Mouse (Mus musculus): ENCODE results near the gene Cyp8b1. TPM values are rescaled to one million over a fixed set of nuclear protein-coding genes. Genes with fewer than 3 reads are reported as not detected.

The Cyp8b1 gene
- polyA plus RNA-seq, 1 experiment from 2014 or later = 4.4 TPM

DNA sequence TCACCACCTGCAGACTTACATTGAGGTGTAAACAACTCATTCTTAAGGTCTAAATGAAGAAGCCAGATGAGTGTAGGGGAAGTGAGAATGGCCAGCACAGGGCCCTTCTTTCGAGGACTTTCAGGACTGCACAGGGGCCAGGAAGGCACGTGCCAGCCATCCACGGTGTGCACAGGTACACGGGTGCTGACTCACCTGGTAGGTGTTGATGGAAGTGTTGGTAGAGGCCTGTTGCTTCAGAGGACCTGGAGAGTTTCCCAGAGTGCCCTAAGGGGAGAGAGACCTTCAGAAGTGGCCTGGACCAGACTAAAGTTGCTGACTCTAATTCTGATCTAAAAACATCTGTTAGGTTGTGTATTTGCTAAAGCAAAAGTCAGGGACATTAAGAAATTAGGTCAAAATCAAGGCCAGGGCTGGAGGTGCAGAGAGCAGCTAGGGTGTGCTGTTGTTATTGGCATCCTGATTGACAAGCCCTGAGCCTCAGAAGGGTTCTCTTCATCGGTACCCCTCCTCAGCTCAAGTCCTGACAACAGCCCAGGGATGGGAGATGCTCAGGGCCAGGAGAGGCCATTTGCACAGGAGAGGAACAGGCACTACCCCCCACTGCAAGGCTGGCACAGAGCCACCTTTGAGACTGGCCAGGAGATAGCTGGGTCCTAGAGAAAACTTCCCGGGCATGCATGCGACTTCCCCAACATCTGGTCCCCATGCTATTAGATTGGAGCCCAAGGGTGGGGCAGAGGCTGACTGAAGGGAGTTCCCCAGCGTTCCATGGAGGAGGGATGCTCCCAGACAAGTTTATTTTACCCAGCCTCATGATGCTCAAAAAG is 12.4 kb downstream of the Cyp8b1 start:
- no peaks in the 10 kb centered on the region for H3K9me3 ChIP-seq (replicated peaks)
- no peaks in the 10 kb centered on the region for H3K36me3 ChIP-seq (replicated peaks)
- ATAC-seq (ENCODE audit: insufficient read depth) = no peak
- 62% methylated on average over 8 of the region's 8 CpGs for WGBS (ENCODE audit: insufficient replicate concordance)
- H3K27me3 ChIP-seq = no peaks in the 10 kb centered on the region
- H3K4me1 ChIP-seq (replicated peaks) = peaks cover 9% of the 10 kb centered on the region; the same call in 1 of the 2 replicates
- H3K27ac ChIP-seq (replicated peaks) = no peak overlapping the region
- H3K9ac ChIP-seq = no peak overlapping the region
- H3K4me3 ChIP-seq (replicated peaks) = no peak overlapping the region
- H3K4me2 ChIP-seq = no peak overlapping the region

DNA sequence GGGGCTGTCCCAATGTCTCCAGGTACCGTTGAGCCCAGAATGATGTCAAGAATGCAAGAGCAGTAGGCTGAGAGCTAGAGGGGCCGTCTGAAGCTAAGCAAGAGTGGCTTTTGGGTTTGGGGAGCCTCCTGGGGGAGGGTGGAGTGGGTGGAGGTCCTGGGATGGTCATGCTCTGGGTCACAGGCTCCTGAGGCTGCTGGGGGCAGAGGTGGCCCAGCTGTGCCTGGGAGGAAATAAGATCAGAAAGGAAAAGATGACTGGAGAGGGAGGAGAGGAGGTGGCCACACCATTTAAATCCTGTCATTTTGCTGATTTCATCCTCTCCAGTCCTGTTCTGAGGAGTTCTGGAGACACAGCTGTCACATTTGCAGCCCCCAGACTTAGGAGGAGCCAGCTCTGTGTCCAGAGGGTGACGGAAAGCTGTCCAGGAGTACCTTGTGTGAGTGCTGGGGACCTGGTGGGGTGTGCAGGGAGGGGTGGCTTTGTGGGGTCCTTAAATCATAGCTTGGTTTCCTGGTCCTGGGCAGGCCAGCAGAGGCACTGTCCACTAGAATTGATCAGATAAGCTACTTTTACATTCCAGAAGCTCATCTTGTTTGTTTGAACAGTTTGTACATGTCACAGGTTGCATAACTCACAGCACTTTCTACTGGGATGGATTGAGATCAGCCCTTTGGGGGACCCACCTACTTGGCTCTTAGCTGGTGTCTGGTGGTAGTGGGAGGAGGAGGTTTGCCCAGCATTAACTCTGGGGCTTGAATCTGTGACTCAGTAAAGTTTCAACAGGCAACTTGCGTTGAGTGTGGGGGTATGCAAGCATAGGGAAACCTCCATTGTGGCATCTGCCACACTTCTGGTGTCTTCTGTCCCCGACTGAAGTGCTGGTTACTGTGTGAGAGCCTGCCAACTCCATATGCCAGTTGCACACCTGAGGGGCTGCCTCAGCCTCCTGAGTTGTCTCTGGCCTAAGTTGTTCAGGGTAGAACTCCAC is 14.1 kb downstream of the Cyp8b1 start:
- Histone ChIP-seq H3K36me3 (replicated peaks) (no peaks in the 10 kb centered on the region), H3K27me3 (no peaks in the 10 kb centered on the region), H3K4me3 (replicated peaks) (no peak overlapping the region), H3K9me3 (replicated peaks) (no peaks in the 10 kb centered on the region), H3K4me1 (replicated peaks) (peaks cover 9% of the 10 kb centered on the region; the same call in 1 of the 2 replicates), H3K27ac (replicated peaks) (0 out of 2 replicates have a peak overlapping the region, but pooled peaks have one; percentile 33), H3K4me2 (no peak overlapping the region), H3K9ac (no peak overlapping the region)
- ATAC-seq (ENCODE audit: insufficient read depth) = peak; percentile 38; the same call in 1 of the 2 replicates
- 48% methylated on average over 5 of the region's 5 CpGs for WGBS (ENCODE audit: insufficient replicate concordance)

GRCm38 (mm10) chr9:121900282-121900855 is 15.7 kb downstream of the Cyp8b1 start:
- Histone ChIP-seq H3K4me3 (replicated peaks) (no peak overlapping the region), H3K27me3 (no peaks in the 10 kb centered on the region), H3K36me3 (replicated peaks) (no peaks in the 10 kb centered on the region), H3K9me3 (replicated peaks) (no peaks in the 10 kb centered on the region), H3K27ac (replicated peaks) (no peak overlapping the region), H3K4me1 (replicated peaks) (peaks cover 9% of the 10 kb centered on the region; the same call in 1 of the 2 replicates), H3K9ac (no peak overlapping the region), H3K4me2 (no peak overlapping the region)
- ATAC-seq (ENCODE audit: insufficient read depth) = no peak
- 52% methylated on average over 5 of the region's 5 CpGs for WGBS (ENCODE audit: insufficient replicate concordance)

- Histone ChIP-seq H3K9ac (no peak overlapping the region), H3K4me3 (replicated peaks) (no peak overlapping the region), H3K4me2 (no peak overlapping the region), H3K36me3 (replicated peaks) (no peaks in the 10 kb centered on the region), H3K9me3 (replicated peaks) (no peaks in the 10 kb centered on the region), H3K27ac (replicated peaks) (no peak overlapping the region), H3K27me3 (no peaks in the 10 kb centered on the region), H3K4me1 (replicated peaks) (peaks cover 6% of the 10 kb centered on the region; the same call in 1 of the 2 replicates)
- no peak for ATAC-seq (ENCODE audit: insufficient read depth)
- 58% methylated on average over 6 of the region's 6 CpGs for WGBS (ENCODE audit: insufficient replicate concordance)
Measured at GRCm38 (mm10) chr9:121899306-121899705, 16.8 kb downstream of the Cyp8b1 start.

DNA sequence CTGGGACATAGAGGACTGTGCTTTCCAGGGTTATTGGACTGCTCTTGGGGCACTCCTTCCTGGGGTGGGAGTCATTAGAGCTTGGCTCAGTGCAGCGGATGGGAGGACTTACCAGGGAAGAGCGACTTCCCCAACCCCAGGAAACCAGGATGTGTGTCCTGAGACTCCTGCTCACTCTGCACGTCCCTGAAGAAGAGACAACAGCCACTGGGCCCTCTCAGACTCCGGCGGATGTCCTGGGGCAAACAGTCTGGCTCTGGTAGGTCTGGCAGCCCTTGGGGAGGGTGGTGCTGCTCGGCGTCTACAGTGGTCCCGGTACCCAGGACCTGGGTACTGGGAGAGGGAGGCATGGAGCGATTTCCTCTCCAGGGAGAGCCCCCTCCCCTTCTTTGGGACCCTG is 17.9 kb downstream of the Cyp8b1 start, which contains the start of gene Ackr2:
Gene Ackr2 (plus strand): TSS at position 111 of the 400 bp plus-strand sequence.
- no peaks in the 10 kb centered on the region for H3K9me3 ChIP-seq (replicated peaks)
- no peaks in the 10 kb centered on the region for H3K36me3 ChIP-seq (replicated peaks)
- H3K4me3 ChIP-seq (replicated peaks) = no peak within 1 kb of the TSS
- H3K27me3 ChIP-seq = no peaks in the 10 kb centered on the region
- H3K9ac ChIP-seq = no peak within 1 kb of the TSS
- H3K4me2 ChIP-seq = no peak within 1 kb of the TSS
- no peak within 1 kb of the TSS for H3K27ac ChIP-seq (replicated peaks)
- peaks cover 6% of the 10 kb centered on the region; the same call in 1 of the 2 replicates for H3K4me1 ChIP-seq (replicated peaks)
- WGBS (ENCODE audit: insufficient replicate concordance) = 58% methylated on average over 9 of the region's 9 CpGs
- ATAC-seq (ENCODE audit: insufficient read depth) = no peak

- no peak overlapping the region for H3K9ac ChIP-seq
- 56% methylated on average over 4 of the region's 4 CpGs for WGBS (ENCODE audit: insufficient replicate concordance)
- no peak overlapping the region for H3K4me3 ChIP-seq (replicated peaks)
- H3K4me1 ChIP-seq (replicated peaks) = peaks cover 4% of the 10 kb centered on the region; the same call in 1 of the 2 replicates
- no peaks in the 10 kb centered on the region for H3K27me3 ChIP-seq
- H3K4me2 ChIP-seq = no peak overlapping the region
- H3K9me3 ChIP-seq (replicated peaks) = no peaks in the 10 kb centered on the region
- ATAC-seq (ENCODE audit: insufficient read depth) = no peak
- H3K27ac ChIP-seq (replicated peaks) = no peak overlapping the region
- H3K36me3 ChIP-seq (replicated peaks) = no peaks in the 10 kb centered on the region
Measured at GRCm38 (mm10) chr9:121896820-121897219, 19.3 kb downstream of the Cyp8b1 start.

- H3K4me1 ChIP-seq (replicated peaks) = no peaks in the 10 kb centered on the region; the same call in 1 of the 2 replicates
- no peaks in the 10 kb centered on the region for H3K9me3 ChIP-seq (replicated peaks)
- no peak overlapping the region for H3K4me2 ChIP-seq
- no peaks in the 10 kb centered on the region for H3K27me3 ChIP-seq
- no peak for ATAC-seq (ENCODE audit: insufficient read depth)
- no peak overlapping the region for H3K9ac ChIP-seq
- WGBS (ENCODE audit: insufficient replicate concordance) = 41% methylated on average over 7 of the region's 7 CpGs
- no peaks in the 10 kb centered on the region for H3K36me3 ChIP-seq (replicated peaks)
- no peak overlapping the region for H3K4me3 ChIP-seq (replicated peaks)
- H3K27ac ChIP-seq (replicated peaks) = no peak overlapping the region
Measured at GRCm38 (mm10) chr9:121895392-121895993, 20.6 kb downstream of the Cyp8b1 start.

DNA sequence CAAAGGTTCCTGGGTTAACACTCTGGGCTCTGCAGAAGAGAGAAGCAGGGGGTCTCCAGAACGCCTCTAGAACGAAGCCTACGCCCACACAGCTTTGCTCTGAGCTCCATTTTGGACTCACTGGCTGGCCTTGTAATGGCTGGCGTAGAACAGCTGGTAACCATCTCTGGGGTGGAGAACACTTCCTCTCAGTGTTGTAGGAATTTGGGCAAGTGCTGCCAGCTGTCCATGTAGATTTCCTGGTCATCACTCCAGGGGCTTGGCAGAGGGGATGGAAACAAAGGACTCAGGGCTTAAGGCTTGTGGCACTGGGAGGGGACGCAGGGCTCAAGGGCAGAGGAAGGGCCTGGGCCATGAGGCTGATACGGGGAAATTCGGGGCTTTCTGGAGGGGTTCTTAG is 21.7 kb downstream of the Cyp8b1 start:
- no peaks in the 10 kb centered on the region for H3K9me3 ChIP-seq (replicated peaks)
- H3K27ac ChIP-seq (replicated peaks) = no peak overlapping the region
- ATAC-seq (ENCODE audit: insufficient read depth) = no peak
- WGBS (ENCODE audit: insufficient replicate concordance) = 54% methylated on average over 7 of the region's 7 CpGs
- no peak overlapping the region for H3K4me2 ChIP-seq
- no peaks in the 10 kb centered on the region for H3K36me3 ChIP-seq (replicated peaks)
- H3K4me3 ChIP-seq (replicated peaks) = no peak overlapping the region
- no peak overlapping the region for H3K9ac ChIP-seq
- peaks cover 3% of the 10 kb centered on the region; the same call in 1 of the 2 replicates for H3K4me1 ChIP-seq (replicated peaks)
- H3K27me3 ChIP-seq = no peaks in the 10 kb centered on the region

DNA sequence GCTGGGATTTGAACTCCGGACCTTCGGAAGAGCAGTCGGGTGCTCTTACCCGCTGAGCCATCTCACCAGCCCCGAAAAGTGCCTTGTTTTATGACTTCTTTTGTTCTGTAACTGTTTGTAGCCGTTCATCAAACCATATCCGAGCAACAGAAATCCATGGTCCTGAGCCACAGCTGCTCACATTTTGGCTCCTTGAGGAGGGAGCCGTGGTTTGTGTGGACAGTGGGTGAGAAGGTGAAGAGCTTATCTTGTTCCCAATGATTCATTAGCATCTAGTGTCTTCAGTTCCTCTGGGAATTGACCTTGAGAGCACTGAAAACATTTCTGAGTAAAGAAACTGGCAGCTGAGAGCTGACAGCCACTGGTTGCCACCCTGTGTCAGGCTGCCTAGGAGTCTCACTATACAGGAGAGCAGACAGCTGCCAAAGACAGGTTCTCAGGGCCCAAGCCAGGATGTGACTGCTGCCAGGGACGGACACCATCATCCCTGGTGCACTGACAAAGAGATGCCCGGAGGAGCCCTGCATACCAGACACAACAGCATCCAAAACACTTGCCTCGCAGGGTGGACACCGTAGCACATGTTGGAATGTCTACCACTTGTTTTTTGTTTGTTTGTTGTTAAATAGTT is 23.9 kb downstream of the Cyp8b1 start:
- Histone ChIP-seq H3K9me3 (replicated peaks) (no peaks in the 10 kb centered on the region), H3K27ac (replicated peaks) (no peak overlapping the region), H3K36me3 (replicated peaks) (no peaks in the 10 kb centered on the region), H3K27me3 (no peaks in the 10 kb centered on the region), H3K4me1 (replicated peaks) (peaks cover 3% of the 10 kb centered on the region; the same call in 1 of the 2 replicates), H3K9ac (no peak overlapping the region), H3K4me2 (no peak overlapping the region), H3K4me3 (replicated peaks) (no peak overlapping the region)
- WGBS (ENCODE audit: insufficient replicate concordance) = 71% methylated on average over 12 of the region's 12 CpGs
- ATAC-seq (ENCODE audit: insufficient read depth) = no peak

DNA sequence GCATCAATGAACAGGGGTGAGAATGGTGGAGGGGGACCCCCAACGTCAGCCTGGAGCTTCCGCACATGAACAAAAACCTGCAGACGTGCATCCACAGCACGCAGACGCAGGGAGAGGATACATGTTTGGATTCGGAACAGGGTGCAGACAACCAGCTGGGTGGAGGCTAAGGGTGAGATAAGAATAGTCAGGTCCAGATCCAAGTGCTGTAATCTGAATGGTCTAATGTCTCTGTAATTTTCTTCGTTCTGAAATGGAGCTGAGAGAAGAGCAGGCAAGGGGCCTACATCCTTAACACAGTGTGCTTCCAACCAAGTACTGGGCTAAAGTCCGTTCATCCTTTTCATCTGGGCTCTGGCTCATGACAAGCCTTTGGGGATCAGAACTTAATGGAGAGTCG is 24.8 kb downstream of the Cyp8b1 start:
- H3K9ac ChIP-seq = no peak overlapping the region

More for the DNA sequence above, 24.8 kb downstream of the Cyp8b1 start:
- H3K4me1 ChIP-seq (replicated peaks) = peaks cover 3% of the 10 kb centered on the region; the same call in 1 of the 2 replicates
- no peaks in the 10 kb centered on the region for H3K27me3 ChIP-seq
- no peak for ATAC-seq (ENCODE audit: insufficient read depth)
- no peaks in the 10 kb centered on the region for H3K9me3 ChIP-seq (replicated peaks)
- no peaks in the 10 kb centered on the region for H3K36me3 ChIP-seq (replicated peaks)
- H3K27ac ChIP-seq (replicated peaks) = no peak overlapping the region
- no peak overlapping the region for H3K4me3 ChIP-seq (replicated peaks)
- no peak overlapping the region for H3K4me2 ChIP-seq
- 68% methylated on average over 9 of the region's 9 CpGs for WGBS (ENCODE audit: insufficient replicate concordance)
